ENCODE assay signal across 12 mouse cellular contexts in genomic region chr11:3296056-3296455, GRCm38 (mm10). TPM values are rescaled to one million over a fixed set of nuclear protein-coding genes. Genes with fewer than 3 reads are reported as not detected.
A peak's percentile ranks its signal among the peaks of the same experiment; 100 is the strongest.
DNase-seq lines count a peak whose midpoint lies in the region; ATAC-seq and TF ChIP-seq lines count a peak whose summit lies in the region.
"Had no signal": no experiment of that assay in that cellular context is flagged by ENCODE, and none has a peak within 500 bp of the region (broad histone marks: within the 10 kb centered on the region; RNA-seq: fewer than 3 reads in every experiment).

No protein-coding gene starts in this region.

- TF ChIP-seq CTCF in gastrocnemius, adult 2 months (IDR thresholded peaks at IDR 0.05) = no peak
- no peak for TF ChIP-seq CTCF in midbrain, postnatal 0 days (IDR thresholded peaks at IDR 0.05)

- intact Hi-C loops in gastrocnemius, adult 2 months (cut with DNase I) = no loop called here

- WGBS in midbrain, embryonic 10.5 days = 83% methylated on average over 5 of the region's 5 CpGs
- 61% methylated on average over 5 of the region's 5 CpGs for WGBS in midbrain, postnatal 0 days
- 59% methylated on average over 5 of the region's 5 CpGs for WGBS in forebrain, embryonic 13.5 days
- whole genome bisulfite sequencing in midbrain, embryonic 15.5 days = 61% methylated on average over 5 of the region's 5 CpGs

- H3K4me3 ChIP-seq in gastrocnemius, adult 2 months = no peak overlapping the region
- H3K4me3 ChIP-seq in midbrain, embryonic 10.5 days = peak overlapping the region; percentile 95
- no peak overlapping the region for H3K4me3 ChIP-seq in midbrain, postnatal 0 days (ENCODE audit: low read depth, low read length)
- peak overlapping the region; percentile 14; the same call in 1 of the 2 replicates for H3K4me3 ChIP-seq in forebrain, embryonic 13.5 days
- H3K4me3 ChIP-seq in midbrain, embryonic 15.5 days = no peak overlapping the region
- H3K4me3 ChIP-seq: kidney, embryonic 15.5 days; limb, embryonic 12.5 days; stomach, embryonic 15.5 days had no signal

- no peaks in the 10 kb centered on the region; the same call in 1 of the 2 replicates for H3K9me3 ChIP-seq in midbrain, embryonic 10.5 days (replicated peaks)
- no peaks in the 10 kb centered on the region for H3K9me3 ChIP-seq in midbrain, postnatal 0 days (ENCODE audit: low read length)
- H3K9me3 ChIP-seq in forebrain, embryonic 13.5 days (replicated peaks) = no peaks in the 10 kb centered on the region
- H3K9me3 ChIP-seq in midbrain, embryonic 15.5 days = no peaks in the 10 kb centered on the region
- H3K9me3 ChIP-seq: kidney, embryonic 15.5 days; limb, embryonic 12.5 days; stomach, embryonic 15.5 days had no signal

- H3K4me1 ChIP-seq in midbrain, embryonic 10.5 days = peaks cover 52% of the 10 kb centered on the region
- peaks cover 11% of the 10 kb centered on the region; the same call in 1 of the 2 replicates for H3K4me1 ChIP-seq in midbrain, postnatal 0 days (ENCODE audit: insufficient read depth, low read length)
- H3K4me1 ChIP-seq in forebrain, embryonic 13.5 days = peaks cover 55% of the 10 kb centered on the region
- H3K4me1 ChIP-seq in midbrain, embryonic 15.5 days = peaks cover 55% of the 10 kb centered on the region

- no peak overlapping the region for H3K4me2 ChIP-seq in midbrain, postnatal 0 days (ENCODE audit: low read depth, low read length, poor library complexity, severe bottlenecking)
- H3K4me2 ChIP-seq in forebrain, embryonic 13.5 days = peak overlapping the region; percentile 100
- 0 out of 2 replicates have a peak overlapping the region, but pooled peaks have one; percentile 0 for H3K4me2 ChIP-seq in midbrain, embryonic 15.5 days
- H3K4me2 ChIP-seq: kidney, embryonic 15.5 days; stomach, embryonic 15.5 days had no signal

- H3K27me3 ChIP-seq in midbrain, embryonic 10.5 days (ENCODE audit: low read depth, poor library complexity, severe bottlenecking) = no peaks in the 10 kb centered on the region
- no peaks in the 10 kb centered on the region for H3K27me3 ChIP-seq in midbrain, postnatal 0 days (ENCODE audit: insufficient read depth, low read length)
- no peaks in the 10 kb centered on the region for H3K27me3 ChIP-seq in forebrain, embryonic 13.5 days
- no peaks in the 10 kb centered on the region for H3K27me3 ChIP-seq in midbrain, embryonic 15.5 days (replicated peaks)
- H3K27me3 ChIP-seq: kidney, embryonic 15.5 days; limb, embryonic 12.5 days; stomach, embryonic 15.5 days had no signal

- H3K9ac ChIP-seq in midbrain, postnatal 0 days (replicated peaks; ENCODE audit: low read length, poor library complexity, severe bottlenecking) = no peak overlapping the region
- H3K9ac ChIP-seq in forebrain, embryonic 13.5 days = peak overlapping the region; percentile 43
- H3K9ac ChIP-seq in midbrain, embryonic 15.5 days = no peak overlapping the region
- H3K9ac ChIP-seq: limb, embryonic 12.5 days; stomach, embryonic 15.5 days had no signal

- H3K36me3 ChIP-seq in midbrain, embryonic 10.5 days = peaks cover 93% of the 10 kb centered on the region
- peaks cover 68% of the 10 kb centered on the region for H3K36me3 ChIP-seq in midbrain, postnatal 0 days (ENCODE audit: insufficient read depth, low read length)
- H3K36me3 ChIP-seq in forebrain, embryonic 13.5 days (ENCODE audit: poor library complexity, severe bottlenecking) = peaks cover 81% of the 10 kb centered on the region
- peaks cover 44% of the 10 kb centered on the region for H3K36me3 ChIP-seq in midbrain, embryonic 15.5 days (replicated peaks)

- peak overlapping the region; percentile 16; the same call in 1 of the 2 replicates for H3K27ac ChIP-seq in gastrocnemius, adult 2 months
- H3K27ac ChIP-seq in midbrain, embryonic 10.5 days (replicated peaks) = no peak overlapping the region
- no peak overlapping the region for H3K27ac ChIP-seq in midbrain, postnatal 0 days (ENCODE audit: low read depth, low read length)
- no peak overlapping the region for H3K27ac ChIP-seq in forebrain, embryonic 13.5 days
- H3K27ac ChIP-seq in midbrain, embryonic 15.5 days = no peak overlapping the region
- H3K27ac ChIP-seq: kidney, embryonic 15.5 days; limb, embryonic 12.5 days had no signal

- no peak for ATAC-seq in midbrain, postnatal 0 days (ENCODE audit: low FRiP score)
- no peak for ATAC-seq in forebrain, embryonic 13.5 days
- no peak for ATAC-seq in midbrain, embryonic 15.5 days (replicated peaks)
- ATAC-seq in CD4-positive, CD25-positive, alpha-beta regulatory T cell, adult 4 months = no peak

- no peak for DNase-seq in gastrocnemius, adult 2 months
- no peak for DNase-seq in gastrocnemius, postnatal 25 days
- DNase-seq in midbrain, embryonic 10.5 days (ENCODE audit: low spot score) = no peak
- DNase-seq in midbrain, postnatal 0 days (ENCODE audit: low spot score) = no peak
- no peak for DNase-seq in left cerebral cortex, adult 11 months (ENCODE audit: low spot score)
- DNase-seq: cerebellum, adult 11 months had no signal

RNA-seq across cellular contexts. Expression of gene Patz1, which starts 7.4 kb away (rescaled TPM):
- 10 to 100 TPM; 11.9 to 17.2 TPM for total RNA-seq in gastrocnemius, adult 2 months (2021)
- 1 to 10 TPM; 9.2 to 9.6 TPM for total RNA-seq in gastrocnemius, postnatal 25 days (2021)
- 112 and 122 TPM in 2 replicates for polyA plus RNA-seq in midbrain, embryonic 10.5 days (2016; fragmentation: Nextera tagmentation; extraction: Ambion mirVana)
- total RNA-seq in midbrain, postnatal 0 days (2014; rRNA removed) = 79.3 and 81.3 TPM in 2 replicates
- polyA plus RNA-seq in midbrain, postnatal 0 days (2015; fragmentation: Nextera tagmentation; extraction: Ambion mirVana) = 36.3 and 39.3 TPM in 2 replicates
- 77.6 and 85.1 TPM in 2 replicates for polyA plus RNA-seq in forebrain, embryonic 13.5 days (2015; fragmentation: Nextera tagmentation; extraction: Ambion mirVana)
- polyA plus RNA-seq in midbrain, embryonic 15.5 days (2015; fragmentation: Nextera tagmentation; extraction: Ambion mirVana) = 60.9 and 63.2 TPM in 2 replicates
- polyA plus RNA-seq in CD4-positive, CD25-positive, alpha-beta regulatory T cell, adult 4 months (2017; shearing (Covaris generic)) = 10 to 100 TPM; 14.2 to 17.7 TPM

RNA-seq across cellular contexts. Expression of gene Drg1, which starts 29.8 kb away (rescaled TPM):
- 10 to 100 TPM; 44.1 to 45.0 TPM for total RNA-seq in gastrocnemius, adult 2 months (2021)
- 10 to 100 TPM; 42.8 to 45.0 TPM for total RNA-seq in gastrocnemius, postnatal 25 days (2021)
- 342 and 344 TPM in 2 replicates for polyA plus RNA-seq in midbrain, embryonic 10.5 days (2016; fragmentation: Nextera tagmentation; extraction: Ambion mirVana)
- total RNA-seq in midbrain, postnatal 0 days (2014; rRNA removed) = 80.6 and 93.1 TPM in 2 replicates
- polyA plus RNA-seq in midbrain, postnatal 0 days (2015; fragmentation: Nextera tagmentation; extraction: Ambion mirVana) = 183 and 190 TPM in 2 replicates
- 290 and 298 TPM in 2 replicates for polyA plus RNA-seq in forebrain, embryonic 13.5 days (2015; fragmentation: Nextera tagmentation; extraction: Ambion mirVana)
- 215 and 221 TPM in 2 replicates for polyA plus RNA-seq in midbrain, embryonic 15.5 days (2015; fragmentation: Nextera tagmentation; extraction: Ambion mirVana)
- 100 to 1,000 TPM; 175 to 190 TPM for polyA plus RNA-seq in CD4-positive, CD25-positive, alpha-beta regulatory T cell, adult 4 months (2017; shearing (Covaris generic))

RNA-seq across cellular contexts. Expression of gene Pik3ip1, which starts 34.1 kb away (rescaled TPM):
- total RNA-seq in gastrocnemius, adult 2 months (2021) = 10 to 100 TPM; 17.7 to 21.7 TPM
- 10 to 100 TPM; 15.3 to 17.7 TPM for total RNA-seq in gastrocnemius, postnatal 25 days (2021)
- 7.4 and 13.0 TPM in 2 replicates for polyA plus RNA-seq in midbrain, embryonic 10.5 days (2016; fragmentation: Nextera tagmentation; extraction: Ambion mirVana)
- total RNA-seq in midbrain, postnatal 0 days (2014; rRNA removed) = 42.5 and 43.4 TPM in 2 replicates
- 34.7 and 37.5 TPM in 2 replicates for polyA plus RNA-seq in midbrain, postnatal 0 days (2015; fragmentation: Nextera tagmentation; extraction: Ambion mirVana)
- polyA plus RNA-seq in forebrain, embryonic 13.5 days (2015; fragmentation: Nextera tagmentation; extraction: Ambion mirVana) = 18.7 and 22.8 TPM in 2 replicates
- 26.5 and 26.6 TPM in 2 replicates for polyA plus RNA-seq in midbrain, embryonic 15.5 days (2015; fragmentation: Nextera tagmentation; extraction: Ambion mirVana)
- polyA plus RNA-seq in CD4-positive, CD25-positive, alpha-beta regulatory T cell, adult 4 months (2017; shearing (Covaris generic)) = 10 to 100 TPM; 54.8 to 78.5 TPM

Comparison
In these comparisons a context has a peak if more than half of its experiments do, and no peak if none do; other contexts are left out.
1. H3K4me3 ChIP-seq: peak in midbrain, embryonic 10.5 days (single experiment) and forebrain, embryonic 13.5 days (single experiment); none in gastrocnemius, adult 2 months (single experiment), midbrain, postnatal 0 days (single experiment) and midbrain, embryonic 15.5 days (single experiment).